Mouse (Mus musculus) small intestine, adult 2 months (tissue): ENCODE data around the gene Tmem260.

Source experiments
- CTCF ChIP-seq: fragments of 200-500 bp; IDR thresholded peaks from 2 replicates; pipeline ENCODE4 v1.5.1; 2012; ENCODE audit warnings: low read depth, mild to moderate bottlenecking, control low read depth, inconsistent platforms, low read length, moderate library complexity, mixed read lengths; ENCODE audit not compliant: insufficient replicate concordance, insufficient read length; ENCODE audit errors: extremely low read depth
- POLR2A ChIP-seq: fragments of 200-500 bp; IDR thresholded peaks from 2 replicates; pipeline ENCODE4 v1.6.1; 2012; ENCODE audit warnings: low read depth, mild to moderate bottlenecking, control low read depth, inconsistent platforms, low read length, moderate library complexity

DNA sequence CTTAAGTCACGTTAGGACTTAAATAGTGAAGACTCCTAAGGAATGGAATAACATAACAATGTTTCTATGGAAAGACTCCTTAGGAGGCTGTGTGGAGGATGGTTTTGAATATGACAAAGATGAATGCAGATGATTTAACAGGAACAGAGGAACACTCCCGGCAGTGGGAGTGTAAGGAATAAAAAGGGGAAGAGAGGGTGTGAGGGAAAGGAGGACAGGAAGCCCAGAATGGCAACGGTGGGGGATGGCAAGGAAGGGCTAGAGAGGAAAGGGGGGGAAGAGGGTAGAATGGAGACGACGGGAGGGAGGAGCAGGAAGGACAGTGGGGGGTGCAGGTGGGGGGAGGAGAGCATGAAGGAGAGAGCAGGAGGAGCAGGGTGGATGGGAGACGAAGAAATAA is 24.4 kb upstream of the Tmem260 start:
- no peak for TF ChIP-seq POLR2A
- TF ChIP-seq CTCF: no peak
